Mouse (Mus musculus) cortical plate, adult 2 months (tissue): ENCODE measurements around the gene Cdc6.

Source experiments
- CTCF ChIP-seq: fragments of 200-500 bp; IDR thresholded peaks from 2 replicates; pipeline ENCODE4 v1.5.1; 2011; ENCODE audit warnings: mild to moderate bottlenecking, control low read depth, low read length; ENCODE audit not compliant: insufficient read depth; ENCODE audit errors: extremely low read depth
- POLR2A ChIP-seq: fragments of 200-500 bp; IDR thresholded peaks from 2 replicates; pipeline ENCODE4 v1.6.1; 2011; ENCODE audit warnings: mild to moderate bottlenecking, low read length, control low read depth; ENCODE audit not compliant: insufficient read depth; ENCODE audit errors: extremely low read depth

- TF ChIP-seq POLR2A (no peak), CTCF (no peak)
Measured at GRCm38 (mm10) chr11:98925868-98926311, 18.3 kb downstream of the Cdc6 start.
